Mouse (Mus musculus) lung, adult 2 months (tissue): Measurements from ENCODE around the gene Opa3. TPM values are rescaled to one million over a fixed set of nuclear protein-coding genes. Genes with fewer than 3 reads are reported as not detected.

Source experiments
- DNase-seq: peaks from one replicate; pipeline ENCODE4 v3.0.0; 2022
- H3K4me1 ChIP-seq: fragments of 200-500 bp; 2 replicates; pipeline ENCODE4 v1.6.1; 2011; ENCODE audit warnings: low read length; ENCODE audit not compliant: control insufficient read depth, insufficient read depth
- H3K4me3 ChIP-seq: fragments of 200-500 bp; replicated peaks from 2 replicates; pipeline ENCODE3; 2011; ENCODE audit warnings: low read depth, mild to moderate bottlenecking, control low read depth, low read length; ENCODE audit errors: extremely low read depth
- CTCF ChIP-seq: fragments of 200-500 bp; IDR thresholded peaks from 2 replicates; pipeline ENCODE4 v1.5.1; 2011; ENCODE audit warnings: mild to moderate bottlenecking, low read length, control low read depth; ENCODE audit not compliant: insufficient read depth
- POLR2A ChIP-seq: fragments of 200-500 bp; IDR thresholded peaks from 2 replicates; pipeline ENCODE4 v1.6.1; 2011; ENCODE audit warnings: low read depth, mild to moderate bottlenecking, control low read depth, low read length, borderline replicate concordance; ENCODE audit errors: extremely low read depth
- WGBS: fragments of 180-500 bp; shearing (Covaris S2); methylation state at CpG from one replicate; pipeline ENCODE4 v1.1.7; 2018; 5-methylcytosine and 5-hydroxymethylcytosine counted together
- polyA plus RNA-seq: library from polyadenylated mRNA; depleted of rRNA; stranded (reverse); fragments of >200 nt; gene quantifications from 2 replicates; pipeline ENCODE4 v1.2.3, GENCODE M21; 2012

Gene Opa3
- polyA plus RNA-seq, 1 experiment = 27.6 TPM

GRCm38 (mm10) chr7:19197985-19198384 lies 30.1 kb upstream of the Opa3 start:
- Histone ChIP-seq H3K4me3 (no peak overlapping the region), H3K4me1 (no peaks in the 10 kb centered on the region)
- no peak for DNase-seq
- 38% methylated on average over 2 of the region's 2 CpGs for WGBS
- TF ChIP-seq CTCF = peak; percentile 79
- TF ChIP-seq POLR2A = no peak

- no peak for TF ChIP-seq CTCF
- no peak for TF ChIP-seq POLR2A
- DNase-seq = no peak
- Histone ChIP-seq H3K4me3 (no peak overlapping the region), H3K4me1 (no peaks in the 10 kb centered on the region)
- 75% methylated on average over 13 of the region's 15 CpGs for WGBS
These were observed 26.5 kb upstream of the Opa3 start for GRCm38 (mm10) chr7:19201660-19202059.

- 65% methylated on average over 15 of the region's 15 CpGs for WGBS
- DNase-seq = no peak
- TF ChIP-seq POLR2A = no peak
- no peak for TF ChIP-seq CTCF
- Histone ChIP-seq H3K4me1 (no peaks in the 10 kb centered on the region), H3K4me3 (no peak overlapping the region)
These were observed 25.9 kb upstream of the Opa3 start for GRCm38 (mm10) chr7:19202065-19202850.

- WGBS = 79% methylated on average over 13 of the region's 13 CpGs
- TF ChIP-seq CTCF = no peak
- TF ChIP-seq POLR2A = no peak
- H3K4me3 ChIP-seq = no peak overlapping the region
- no peak for DNase-seq
- peaks cover 4% of the 10 kb centered on the region for H3K4me1 ChIP-seq
These were observed 19.8 kb upstream of the Opa3 start for GRCm38 (mm10) chr7:19208201-19208910.

- H3K4me3 ChIP-seq = no peak overlapping the region
- peak; percentile 41 for DNase-seq
- TF ChIP-seq CTCF (peak; percentile 39; the same call in 1 of the 2 replicates), POLR2A (no peak)
- 47% methylated on average over 7 of the region's 7 CpGs for WGBS
- H3K4me1 ChIP-seq = peaks cover 4% of the 10 kb centered on the region
These were observed 19.1 kb upstream of the Opa3 start for GRCm38 (mm10) chr7:19208944-19209472.

- WGBS = 75% methylated on average over 4 of the region's 4 CpGs
- Histone ChIP-seq H3K4me1 (peaks cover 4% of the 10 kb centered on the region), H3K4me3 (no peak overlapping the region)
- no peak for DNase-seq
- TF ChIP-seq CTCF = no peak
- no peak for TF ChIP-seq POLR2A
These were observed 18.6 kb upstream of the Opa3 start for GRCm38 (mm10) chr7:19209494-19209893.

GRCm38 (mm10) chr7:19210010-19210409 lies 18.1 kb upstream of the Opa3 start:
- Histone ChIP-seq H3K4me1 (peaks cover 4% of the 10 kb centered on the region), H3K4me3 (no peak overlapping the region)
- no peak for DNase-seq
- TF ChIP-seq CTCF = no peak
- TF ChIP-seq POLR2A = no peak
- 93% methylated on average over 5 of the region's 5 CpGs for WGBS

GRCm38 (mm10) chr7:19211041-19211675 lies 17.0 kb upstream of the Opa3 start:
- no peak for DNase-seq
- H3K4me3 ChIP-seq = no peak overlapping the region
- TF ChIP-seq CTCF (no peak), POLR2A (no peak)
- WGBS = 46% methylated on average over 5 of the region's 5 CpGs
- peaks cover 4% of the 10 kb centered on the region for H3K4me1 ChIP-seq

- peaks cover 4% of the 10 kb centered on the region for H3K4me1 ChIP-seq
- WGBS = 5% methylated on average over 26 of the region's 30 CpGs
- peak within 1 kb of the TSS; percentile 75 for H3K4me3 ChIP-seq
- no peak for DNase-seq
- TF ChIP-seq POLR2A = peak; percentile 35; the same call in 1 of the 2 replicates
- no peak for TF ChIP-seq CTCF
These were observed 16.0 kb upstream of the Opa3 start, which contains the start of gene Gpr4 for GRCm38 (mm10) chr7:19211996-19212755. Gene Gpr4 (plus strand): TSS chr7:19212538.
